Mouse (Mus musculus) lung, adult 2 months (tissue): ENCODE measurements at regions not wholly inside any gene's neighbourhood (a gene's known extent, or its start where the extent isn't known, plus 50 kb on each side); places are given as distances from the start of the nearest gene placed in this dataset.

ENCODE experiments used
- CTCF ChIP-seq: fragments of 200-500 bp; IDR thresholded peaks from 2 replicates; pipeline ENCODE4 v1.5.1; 2011; ENCODE audit warnings: mild to moderate bottlenecking, low read length, control low read depth; ENCODE audit not compliant: insufficient read depth
- POLR2A ChIP-seq: fragments of 200-500 bp; IDR thresholded peaks from 2 replicates; pipeline ENCODE4 v1.6.1; 2011; ENCODE audit warnings: low read depth, mild to moderate bottlenecking, control low read depth, low read length, borderline replicate concordance; ENCODE audit errors: extremely low read depth

DNA sequence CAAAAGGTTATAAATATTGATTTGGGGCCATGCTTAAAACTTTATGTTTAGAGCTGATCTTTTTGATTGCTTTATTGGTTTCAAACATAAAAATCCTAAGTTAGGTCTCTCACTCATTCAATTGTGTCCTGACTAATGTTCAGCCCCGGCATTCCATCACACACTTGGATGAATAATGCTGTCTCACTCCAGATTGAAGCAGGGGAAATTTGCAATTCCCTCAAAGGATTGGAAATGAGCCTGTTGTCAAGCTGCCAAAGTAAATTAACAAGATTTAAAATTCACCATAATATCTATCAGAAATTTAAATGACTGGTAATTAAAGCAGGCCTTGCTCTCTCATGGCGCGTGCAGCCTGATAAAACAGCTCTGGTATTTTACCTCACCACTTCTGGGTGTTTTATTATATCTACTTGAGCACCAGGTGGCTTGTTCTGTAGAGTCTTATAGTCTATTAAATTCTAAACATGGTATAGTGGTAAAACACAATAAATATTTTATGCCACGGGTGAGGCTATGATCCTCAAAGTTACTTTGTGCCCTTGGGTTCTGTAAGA lies 97.1 kb upstream of the Smlr1 start:
- TF ChIP-seq CTCF = no peak
- no peak for TF ChIP-seq POLR2A
